Mouse (Mus musculus): ENCODE results near the gene Loxl1.

DNA sequence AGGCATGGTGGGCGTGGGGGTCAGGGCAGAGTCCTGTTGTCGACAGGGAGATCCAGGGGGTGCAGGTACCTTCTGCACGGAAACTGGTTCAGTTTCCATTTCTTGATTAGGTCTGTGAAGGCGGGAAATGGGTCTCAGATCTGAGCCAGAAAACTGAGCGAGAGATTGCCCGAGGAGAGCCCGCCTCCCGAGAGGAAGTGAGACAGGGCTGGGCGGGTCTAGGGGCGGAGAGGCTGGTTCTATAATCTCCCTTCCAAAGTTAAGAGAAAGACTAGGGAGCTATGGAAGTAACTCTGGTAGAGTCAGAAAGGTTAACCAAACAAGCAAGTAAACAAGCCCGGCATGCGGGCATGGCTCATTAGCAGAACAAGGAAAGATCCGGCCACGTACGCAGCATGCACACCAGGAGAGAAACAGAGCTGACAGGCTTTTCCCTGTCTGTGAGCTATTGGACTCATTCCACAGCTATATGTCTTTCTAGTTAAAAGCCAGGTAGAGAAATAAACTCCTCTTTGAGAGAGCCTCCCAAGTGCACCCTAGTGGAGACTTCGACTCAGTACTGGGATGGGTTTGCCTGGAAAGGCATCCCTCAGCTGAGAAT is 63.3 kb downstream of the Loxl1 start, which contains the start of gene Pml:
- TF ChIP-seq CTCF (IDR thresholded peaks at IDR 0.05; ENCODE audit: insufficient read depth, low read length) (no peak), POLR2A (IDR thresholded peaks at IDR 0.05; ENCODE audit: borderline replicate concordance, extremely low read depth, low read depth, low read length) (0 out of 2 replicates have a peak, but pooled peaks have one; percentile 32)

Data from lung, adult 2 months (tissue).